Mouse (Mus musculus): Measurements from ENCODE around the gene Adam30. TPM values are rescaled to one million over a fixed set of nuclear protein-coding genes. Genes with fewer than 3 reads are reported as not detected.

Adam30 gene
- not detected in 2 replicates for polyA plus RNA-seq (2012; rRNA removed)

GRCm38 (mm10) chr3:98160330-98160729 is at the start of gene Adam30:
TSS of gene Adam30 (plus strand) at chr3:98160630.

Other genes with a start within 250 kb of the Adam30 start
- gene Notch2, start 147.1 kb upstream of the Adam30 start, polyA plus RNA-seq (2012; rRNA removed) = 5.1 and 7.1 TPM in 2 replicates
- gene Reg4, start 61.5 kb downstream of the Adam30 start, polyA plus RNA-seq (2012; rRNA removed) = not detected in 2 replicates
- gene Hmgcs2, start 119.8 kb downstream of the Adam30 start, polyA plus RNA-seq (2012; rRNA removed) = 6.0 and 13.6 TPM in 2 replicates
- 24.4 and 27.4 TPM in 2 replicates for gene Phgdh, start 179.4 kb downstream of the Adam30 start, polyA plus RNA-seq (2012; rRNA removed)
- gene Zfp697, start 221.8 kb downstream of the Adam30 start, polyA plus RNA-seq (2012; rRNA removed) = 0.12 and 0.52 TPM in 2 replicates